Mouse (Mus musculus): Measurements from ENCODE around the gene Rprd1b.

DNA sequence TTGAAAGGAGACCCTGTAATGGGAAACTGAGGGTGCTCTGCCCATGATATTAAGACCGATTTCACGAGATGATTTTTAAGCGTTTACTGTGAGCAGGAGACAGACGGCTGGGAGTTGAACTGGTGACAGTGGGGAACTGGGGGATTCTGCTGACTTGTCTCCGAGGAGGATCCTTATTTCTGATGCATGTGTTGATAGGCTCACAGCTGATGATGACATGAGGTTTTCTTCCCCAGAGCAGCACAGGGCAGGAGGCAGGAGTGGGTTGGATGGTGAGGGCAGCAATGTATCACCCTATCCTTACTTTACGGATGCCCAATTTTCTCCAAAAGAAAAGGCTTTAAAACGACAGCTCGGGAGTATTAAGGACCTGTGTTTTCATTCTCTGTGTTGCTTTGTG, 116.0 kb downstream of the Rprd1b start:
- TF ChIP-seq CTCF (IDR thresholded peaks at IDR 0.05; ENCODE audit: control insufficient read depth, insufficient read depth, insufficient read length) (no peak), USF1 (IDR thresholded peaks at IDR 0.05; ENCODE audit: low read depth) (no peak), MYOD1 (IDR thresholded peaks at IDR 0.05; ENCODE audit: control insufficient read depth, insufficient read length, low read depth) (no peak), MAX (IDR thresholded peaks at IDR 0.05) (no peak), FOSL1 (IDR thresholded peaks at IDR 0.05; ENCODE audit: insufficient read depth, low read length, poor library complexity, severe bottlenecking) (no peak), CEBPB (IDR thresholded peaks at IDR 0.05; ENCODE audit: low read depth) (no peak), MYOG (IDR thresholded peaks at IDR 0.05; ENCODE audit: control insufficient read depth, extremely low read depth, insufficient read length) (no peak)

All from C2C12 (cell line).